Mouse (Mus musculus): Measurements from ENCODE around the gene Klhdc9. TPM values are rescaled to one million over a fixed set of nuclear protein-coding genes. Genes with fewer than 3 reads are reported as not detected.
"Not testable (repeated sequence)": the region's sequence is repeated elsewhere in the genome, so short reads cannot be mapped to it uniquely, and the experiment has no call there.

The Klhdc9 gene
- polyA plus RNA-seq, 1 experiment from 2014 or later = 0.18 TPM

- WGBS (ENCODE audit: insufficient replicate concordance) = under 1% methylated on average over 60 of the region's 61 CpGs
- ATAC-seq (ENCODE audit: low read depth) = peak; percentile 42; the same call in 1 of the 2 replicates
Measured at GRCm38 (mm10) chr1:171329433-171330215, 31.0 kb downstream of the Klhdc9 start.

GRCm38 (mm10) chr1:171328839-171329432 is 31.7 kb downstream of the Klhdc9 start, which contains the start of gene Dedd:
TSS of gene Dedd (plus strand) at chr1:171329145.
- Histone ChIP-seq H3K27ac (peak within 1 kb of the TSS; percentile 95), H3K4me3 (replicated peaks) (peak within 1 kb of the TSS; percentile 92), H3K36me3 (peaks cover 16% of the 10 kb centered on the region; the same call in 1 of the 2 replicates), H3K9ac (peak within 1 kb of the TSS; percentile 95), H3K9me3 (replicated peaks) (no peaks in the 10 kb centered on the region), H3K27me3 (no peaks in the 10 kb centered on the region), H3K4me1 (replicated peaks) (peaks cover 48% of the 10 kb centered on the region), H3K4me2 (peak within 1 kb of the TSS; percentile 87)
- WGBS (ENCODE audit: insufficient replicate concordance) = under 1% methylated on average over 48 of the region's 48 CpGs
- peak; percentile 80 for DNase-seq
- peak; percentile 86 for ATAC-seq (ENCODE audit: low read depth)

More at GRCm38 (mm10) chr1:171329433-171330215, 31.0 kb downstream of the Klhdc9 start:
- Histone ChIP-seq H3K9me3 (replicated peaks) (no peaks in the 10 kb centered on the region), H3K4me3 (replicated peaks) (peak overlapping the region; percentile 92), H3K36me3 (peaks cover 23% of the 10 kb centered on the region; the same call in 1 of the 2 replicates), H3K27ac (peak overlapping the region; percentile 95), H3K27me3 (no peaks in the 10 kb centered on the region), H3K4me1 (replicated peaks) (peaks cover 52% of the 10 kb centered on the region), H3K9ac (peak overlapping the region; percentile 95), H3K4me2 (peak overlapping the region; percentile 87)
- no peak for DNase-seq

GRCm38 (mm10) chr1:171328244-171328643 is 32.4 kb downstream of the Klhdc9 start:
- DNase-seq = no peak
- no peaks in the 10 kb centered on the region for H3K27me3 ChIP-seq
- peak overlapping the region; percentile 92 for H3K4me3 ChIP-seq (replicated peaks)
- peaks cover 43% of the 10 kb centered on the region for H3K4me1 ChIP-seq (replicated peaks)
- peak overlapping the region; percentile 87 for H3K4me2 ChIP-seq
- H3K9me3 ChIP-seq (replicated peaks) = no peaks in the 10 kb centered on the region
- WGBS (ENCODE audit: insufficient replicate concordance) = 30% methylated on average over 9 of the region's 9 CpGs
- peak overlapping the region; percentile 95 for H3K9ac ChIP-seq
- ATAC-seq (ENCODE audit: low read depth) = no peak
- peak overlapping the region; percentile 95 for H3K27ac ChIP-seq
- peaks cover 10% of the 10 kb centered on the region; the same call in 1 of the 2 replicates for H3K36me3 ChIP-seq

- peaks cover 37% of the 10 kb centered on the region for H3K4me1 ChIP-seq (replicated peaks)
- WGBS (ENCODE audit: insufficient replicate concordance) = 61% methylated on average over 4 of the region's 4 CpGs
- not testable (repeated sequence) for H3K27me3 ChIP-seq; DNase-seq; H3K27ac ChIP-seq; H3K4me3 ChIP-seq (replicated peaks); H3K9ac ChIP-seq; H3K9me3 ChIP-seq (replicated peaks); ATAC-seq (ENCODE audit: low read depth); H3K36me3 ChIP-seq
- peak overlapping the region; percentile 87; the same call in 1 of the 2 replicates for H3K4me2 ChIP-seq
Measured at GRCm38 (mm10) chr1:171326588-171326987, 34.0 kb downstream of the Klhdc9 start.

- Histone ChIP-seq H3K4me1 (replicated peaks) (peaks cover 29% of the 10 kb centered on the region), H3K4me3 (replicated peaks) (no peak overlapping the region), H3K4me2 (no peak overlapping the region), H3K27me3 (no peaks in the 10 kb centered on the region), H3K27ac (no peak overlapping the region), H3K36me3 (no peaks in the 10 kb centered on the region), H3K9me3 (replicated peaks) (no peaks in the 10 kb centered on the region), H3K9ac (no peak overlapping the region)
- ATAC-seq (ENCODE audit: low read depth) = no peak
- DNase-seq = no peak
- 90% methylated on average over 2 of the region's 2 CpGs for WGBS (ENCODE audit: insufficient replicate concordance)
Measured at GRCm38 (mm10) chr1:171325571-171325970, 35.0 kb downstream of the Klhdc9 start.

- no peaks in the 10 kb centered on the region for H3K27me3 ChIP-seq
- H3K4me1 ChIP-seq (replicated peaks) = peaks cover 8% of the 10 kb centered on the region
- H3K4me3 ChIP-seq (replicated peaks) = no peak overlapping the region
- H3K27ac ChIP-seq = no peak overlapping the region; the same call in 1 of the 2 replicates
- no peaks in the 10 kb centered on the region for H3K9me3 ChIP-seq (replicated peaks)
- no peaks in the 10 kb centered on the region for H3K36me3 ChIP-seq
- ATAC-seq (ENCODE audit: low read depth) = peak; percentile 43; the same call in 1 of the 2 replicates
- 67% methylated on average over 1 of the region's 1 CpGs for WGBS (ENCODE audit: insufficient replicate concordance)
- DNase-seq = no peak
- H3K9ac ChIP-seq = 0 out of 2 replicates have a peak overlapping the region, but pooled peaks have one; percentile 20
- no peak overlapping the region for H3K4me2 ChIP-seq
Measured at GRCm38 (mm10) chr1:171322012-171322411, 38.6 kb downstream of the Klhdc9 start.

GRCm38 (mm10) chr1:171321415-171321814 is 39.2 kb downstream of the Klhdc9 start:
- Histone ChIP-seq H3K36me3 (no peaks in the 10 kb centered on the region), H3K9me3 (replicated peaks) (no peaks in the 10 kb centered on the region), H3K9ac (no peak overlapping the region), H3K4me3 (replicated peaks) (no peak overlapping the region), H3K27me3 (no peaks in the 10 kb centered on the region), H3K4me1 (replicated peaks) (peaks cover 6% of the 10 kb centered on the region), H3K27ac (no peak overlapping the region), H3K4me2 (no peak overlapping the region)
- DNase-seq (no peak), ATAC-seq (ENCODE audit: low read depth) (no peak)

- Histone ChIP-seq H3K4me3 (replicated peaks) (no peak overlapping the region), H3K27ac (no peak overlapping the region), H3K4me2 (no peak overlapping the region), H3K27me3 (no peaks in the 10 kb centered on the region), H3K4me1 (replicated peaks) (peaks cover 6% of the 10 kb centered on the region), H3K36me3 (no peaks in the 10 kb centered on the region), H3K9ac (no peak overlapping the region), H3K9me3 (replicated peaks) (0 out of 2 replicates have a peak, but pooled peaks cover 2% of the 10 kb centered on the region)
- DNase-seq (no peak), ATAC-seq (ENCODE audit: low read depth) (no peak)
- WGBS (ENCODE audit: insufficient replicate concordance) = 46% methylated on average over 5 of the region's 5 CpGs
Measured at GRCm38 (mm10) chr1:171320151-171320550, 40.4 kb downstream of the Klhdc9 start.

GRCm38 (mm10) chr1:171319748-171320147 is 40.9 kb downstream of the Klhdc9 start:
- 0 out of 2 replicates have a peak, but pooled peaks cover 2% of the 10 kb centered on the region for H3K9me3 ChIP-seq (replicated peaks)
- peaks cover 6% of the 10 kb centered on the region for H3K4me1 ChIP-seq (replicated peaks)
- WGBS (ENCODE audit: insufficient replicate concordance) = 35% methylated on average over 7 of the region's 7 CpGs
- H3K4me2 ChIP-seq = no peak overlapping the region
- H3K27ac ChIP-seq = no peak overlapping the region
- no peaks in the 10 kb centered on the region for H3K27me3 ChIP-seq
- DNase-seq (no peak), ATAC-seq (ENCODE audit: low read depth) (no peak)
- H3K36me3 ChIP-seq = no peaks in the 10 kb centered on the region
- H3K9ac ChIP-seq = no peak overlapping the region
- no peak overlapping the region for H3K4me3 ChIP-seq (replicated peaks)

GRCm38 (mm10) chr1:171309321-171309720 is 51.3 kb downstream of the Klhdc9 start:
- H3K9me3 ChIP-seq (replicated peaks) = no peaks in the 10 kb centered on the region
- H3K9ac ChIP-seq = no peak overlapping the region
- H3K36me3 ChIP-seq = no peaks in the 10 kb centered on the region
- WGBS (ENCODE audit: insufficient replicate concordance) = 42% methylated on average over 2 of the region's 2 CpGs
- ATAC-seq (ENCODE audit: low read depth) = no peak
- no peak overlapping the region for H3K27ac ChIP-seq
- DNase-seq = no peak
- no peak overlapping the region for H3K4me2 ChIP-seq
- H3K4me1 ChIP-seq (replicated peaks) = no peaks in the 10 kb centered on the region; the same call in 1 of the 2 replicates
- H3K4me3 ChIP-seq (replicated peaks) = no peak overlapping the region
- peaks cover 6% of the 10 kb centered on the region; the same call in 1 of the 2 replicates for H3K27me3 ChIP-seq
